Mouse (Mus musculus) neutrophil, adult 83 days (primary cell): ENCODE results near the gene 4931406C07Rik. TPM values are rescaled to one million over a fixed set of nuclear protein-coding genes. Genes with fewer than 3 reads are reported as not detected.

Source experiments
- total RNA-seq, 2 experiments: library from RNA; stranded (reverse); gene quantifications; one replicate each; pipeline ENCODE4 v1.2.4; 2023

4931406C07Rik gene
- total RNA-seq = 1 to 10 TPM; 6.5 to 8.2 TPM

DNA sequence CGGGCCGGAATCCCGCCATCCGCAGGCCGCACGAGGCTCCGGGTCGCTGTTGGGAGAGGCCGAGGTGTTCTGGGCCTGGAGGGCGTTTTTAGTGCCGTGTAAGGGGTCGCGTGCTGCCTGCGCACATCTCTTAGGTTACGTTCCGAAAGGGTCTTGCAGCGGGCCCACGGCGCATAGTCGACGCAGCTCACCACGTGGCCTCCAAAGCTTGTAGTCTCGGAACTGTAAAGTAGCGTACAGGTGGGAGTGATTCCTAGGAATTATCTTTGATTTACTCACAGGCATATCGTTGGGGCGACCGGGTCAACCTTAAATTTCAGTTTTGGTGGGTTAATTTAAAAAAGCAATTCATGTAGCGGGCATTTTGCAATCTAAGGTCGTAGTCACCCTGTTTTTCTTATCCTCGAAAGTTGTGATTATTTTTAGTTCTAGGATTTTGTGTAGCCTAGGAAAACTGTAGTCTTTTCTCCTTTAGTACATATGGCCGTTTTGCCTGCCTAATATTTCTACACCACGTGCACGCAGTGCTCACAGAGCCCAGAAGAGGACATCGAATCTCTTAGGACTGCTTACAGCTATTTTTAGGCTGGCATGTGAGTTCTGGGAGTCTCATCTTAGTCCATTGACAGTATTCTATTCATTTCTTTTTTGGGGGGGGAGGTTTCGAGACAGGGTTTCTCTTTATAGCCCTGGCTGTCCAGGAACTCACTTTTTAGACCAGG, at the start of gene 4931406C07Rik:
Gene 4931406C07Rik (minus strand): TSS at position 51 of the 722 bp plus-strand sequence.

GRCm38 (mm10) chr9:15305503-15306397, 498 bp downstream of the 4931406C07Rik start, which contains the start of gene Taf1d:
Gene Taf1d (plus strand): TSS chr9:15306214.

DNA sequence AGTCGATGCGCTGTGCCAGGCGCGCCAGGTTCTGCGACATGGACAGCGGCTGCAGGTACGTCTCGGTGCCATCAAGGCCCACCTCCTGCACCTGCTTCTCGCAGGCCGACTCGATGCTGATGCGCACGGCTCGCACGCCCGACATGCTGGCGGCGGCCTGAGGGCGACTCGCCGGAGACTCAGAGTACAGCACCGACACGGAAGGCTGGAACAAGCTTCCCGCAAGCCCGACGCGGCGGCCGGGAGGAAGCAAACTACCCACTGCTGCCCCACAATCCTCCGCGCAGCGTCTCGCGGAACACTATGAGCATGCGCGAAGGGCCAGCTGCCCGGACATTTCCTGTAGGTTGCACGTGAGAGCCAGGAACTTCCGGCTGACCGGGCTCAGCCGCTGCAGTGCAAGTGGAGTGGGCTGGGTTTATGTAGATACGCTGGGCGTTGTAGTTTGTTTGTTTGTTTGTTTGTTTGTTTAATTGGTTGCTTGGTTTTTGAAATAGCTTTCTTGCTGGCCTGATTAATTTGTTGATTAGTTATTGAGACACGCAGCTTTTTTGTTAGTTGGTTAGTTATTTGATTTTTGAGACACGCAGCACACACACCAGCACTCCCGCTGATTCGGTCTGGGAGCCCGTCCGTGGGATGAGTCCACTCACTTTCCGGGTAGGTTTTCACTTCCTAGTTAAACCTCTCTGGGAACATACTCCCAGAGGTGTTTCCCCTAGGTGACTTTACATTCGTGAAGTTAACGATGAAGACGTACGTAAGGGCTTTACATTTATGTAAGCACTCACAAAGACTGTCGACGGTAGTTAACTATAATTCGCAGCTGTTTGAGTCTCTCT, 26.4 kb downstream of the 4931406C07Rik start, which contains the start of gene Med17:
Gene Med17 (minus strand): TSS at position 283 of the 842 bp plus-strand sequence.

GRCm38 (mm10) chr9:15239042-15239925, 67.0 kb downstream of the 4931406C07Rik start, which contains the start of gene Vstm5:
Gene Vstm5 (plus strand): TSS chr9:15239045.

Other genes starting within 250 kb of the 4931406C07Rik start
- not detected for gene Hephl1, start 194.3 kb downstream of the 4931406C07Rik start, total RNA-seq
- gene Vstm5, start 67.4 kb downstream of the 4931406C07Rik start, total RNA-seq = not detected
- gene Med17, start 26.5 kb downstream of the 4931406C07Rik start, total RNA-seq = 10 to 100 TPM; 27.2 to 30.5 TPM
- gene Taf1d, start 234 bp downstream of the 4931406C07Rik start, total RNA-seq = 100 to 1,000 TPM; 373 to 427 TPM
- gene Cep295, start 51.3 kb upstream of the 4931406C07Rik start, total RNA-seq = 10 to 100 TPM; 25.2 to 25.8 TPM
- gene Smco4, start 187.0 kb upstream of the 4931406C07Rik start, total RNA-seq = 1 to 10 TPM; 2.4 to 3.7 TPM